Mouse (Mus musculus) MN1 (cell line): ENCODE data around the gene Pja2.
"Not testable (repeated sequence)": the region's sequence is repeated elsewhere in the genome, so short reads cannot be mapped to it uniquely, and the experiment has no call there.

Experiments used
- DNase-seq: peaks from one replicate; pipeline ENCODE4 v3.0.0-alpha.2; 2016; ENCODE audit warnings: low spot score

Pja2 gene

GRCm38 (mm10) chr17:64281368-64281767 lies 50.3 kb downstream of the Pja2 start:
- not testable (repeated sequence) for DNase-seq

DNA sequence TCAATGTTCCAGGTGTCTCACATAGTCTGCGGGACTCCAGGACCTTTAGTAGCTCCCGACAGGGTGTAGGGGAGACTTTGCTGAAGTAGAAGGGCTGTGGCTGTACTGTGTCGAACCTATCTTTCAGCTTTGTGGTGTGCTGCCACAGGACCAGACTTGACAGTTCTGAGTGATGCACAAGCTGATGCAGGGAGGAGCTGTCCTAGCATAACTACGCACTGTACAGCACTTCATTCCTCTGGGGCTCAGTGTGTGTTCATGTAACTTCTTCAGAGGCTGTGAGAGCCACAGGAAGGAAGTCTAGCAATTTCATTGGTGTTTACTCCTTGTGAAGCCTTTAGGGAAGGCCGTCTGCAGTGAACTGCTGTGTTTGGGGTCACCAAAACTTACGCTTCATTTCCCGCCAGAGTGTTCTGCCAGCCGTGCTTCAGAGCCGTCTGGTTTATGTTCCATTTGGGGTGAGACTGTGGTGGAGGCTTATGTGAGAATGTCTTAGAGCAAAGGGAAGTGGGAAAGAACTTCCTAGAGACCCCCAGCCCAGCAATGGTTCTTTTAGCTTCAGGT lies 54.0 kb downstream of the Pja2 start:
- no peak for DNase-seq

- no peak for DNase-seq
These were observed 55.0 kb downstream of the Pja2 start for GRCm38 (mm10) chr17:64276666-64277065.

DNA sequence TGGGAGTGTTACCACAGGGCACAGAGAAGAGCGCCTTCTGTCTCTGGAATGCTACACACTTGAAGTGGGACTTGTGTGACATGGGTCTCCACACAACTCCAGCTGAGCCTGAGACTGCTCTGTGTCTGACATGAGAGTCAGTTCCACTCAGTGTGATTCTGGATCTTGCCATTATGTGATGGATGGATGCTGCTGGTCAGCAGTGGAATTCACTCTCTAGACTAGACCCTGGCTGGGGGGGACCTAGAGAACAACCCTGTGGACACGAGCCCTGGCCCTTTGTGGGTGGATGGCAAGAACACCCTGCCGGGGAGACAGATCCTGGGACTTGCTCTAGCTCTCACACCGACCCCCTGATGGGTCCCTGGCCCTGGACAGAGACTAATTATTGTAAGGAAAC lies 56.5 kb downstream of the Pja2 start:
- no peak for DNase-seq

GRCm38 (mm10) chr17:64274341-64275105 lies 57.2 kb downstream of the Pja2 start:
- DNase-seq = no peak

DNA sequence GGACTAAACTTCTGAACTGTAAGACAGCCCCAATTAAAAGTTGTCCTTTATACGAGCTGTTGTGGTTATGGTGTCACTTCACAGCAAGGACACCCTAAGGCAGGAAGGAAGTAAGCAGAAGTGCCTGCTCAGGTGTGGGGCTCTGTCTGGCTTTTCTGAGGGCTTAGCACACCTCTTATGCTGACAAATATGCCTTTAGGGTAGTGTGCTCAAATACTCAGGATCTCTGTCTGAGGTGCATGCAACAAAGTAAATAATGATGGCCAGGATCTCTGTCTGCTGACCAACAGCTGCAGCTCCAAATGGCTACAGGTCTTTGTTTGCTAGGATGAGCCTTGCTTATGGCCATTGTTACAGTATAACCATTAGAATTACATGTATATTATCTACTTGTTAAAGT lies 71.1 kb downstream of the Pja2 start:
- no peak for DNase-seq

GRCm38 (mm10) chr17:64248246-64248645 lies 83.5 kb downstream of the Pja2 start:
- DNase-seq = no peak

- no peak for DNase-seq
These were observed 88.8 kb downstream of the Pja2 start for GRCm38 (mm10) chr17:64242898-64243297.

DNA sequence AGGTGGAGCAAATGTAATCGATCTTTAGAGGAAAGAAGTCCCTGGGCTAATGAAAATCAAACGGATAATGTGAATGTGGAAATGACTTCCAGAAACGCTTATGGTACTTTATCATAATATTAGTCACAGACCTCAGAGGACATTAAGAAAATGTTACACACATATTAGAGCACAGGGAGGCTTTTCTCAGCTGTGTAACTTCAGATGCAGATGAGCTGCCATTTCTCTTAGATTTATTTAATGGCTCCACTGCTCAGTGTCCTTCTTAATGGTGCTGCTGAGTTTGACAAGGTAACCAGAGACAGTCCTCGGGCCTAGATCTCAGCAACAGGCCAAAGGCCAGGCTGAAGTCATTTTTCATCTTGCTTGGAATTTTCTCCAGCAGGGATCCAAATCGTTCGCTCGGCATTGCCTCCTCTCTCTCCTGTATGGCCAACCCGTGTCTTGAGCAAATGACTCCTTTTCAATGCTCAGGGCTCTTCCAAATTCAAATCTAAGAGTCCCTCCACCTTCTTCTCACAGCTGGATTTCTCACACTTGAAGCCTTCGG lies 89.3 kb downstream of the Pja2 start:
- peak; percentile 10 for DNase-seq

GRCm38 (mm10) chr17:64241544-64242292 lies 90.0 kb downstream of the Pja2 start:
- DNase-seq = peak; percentile 28

DNA sequence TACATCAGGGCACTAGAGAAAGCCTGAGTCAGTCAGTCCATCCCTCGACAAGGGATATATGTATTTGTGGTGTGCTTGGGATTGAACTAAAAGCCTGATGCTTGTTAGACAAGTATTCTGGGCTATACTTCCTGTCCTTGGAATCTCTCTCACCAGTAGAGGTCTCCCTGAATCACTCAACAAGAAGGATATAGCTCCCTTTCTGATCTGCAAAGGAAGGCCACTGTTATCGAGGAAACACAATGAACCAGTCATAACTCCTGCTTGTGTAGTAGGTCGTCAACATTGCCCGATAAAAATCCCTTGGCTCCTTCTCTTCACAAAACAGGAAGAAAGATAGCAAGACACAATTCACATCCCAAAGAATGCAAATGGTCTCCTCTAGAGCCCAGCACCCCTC lies 99.6 kb downstream of the Pja2 start:
- no peak for DNase-seq

GRCm38 (mm10) chr17:64231637-64232036 lies 100.1 kb downstream of the Pja2 start:
- DNase-seq = not testable (repeated sequence)

DNA sequence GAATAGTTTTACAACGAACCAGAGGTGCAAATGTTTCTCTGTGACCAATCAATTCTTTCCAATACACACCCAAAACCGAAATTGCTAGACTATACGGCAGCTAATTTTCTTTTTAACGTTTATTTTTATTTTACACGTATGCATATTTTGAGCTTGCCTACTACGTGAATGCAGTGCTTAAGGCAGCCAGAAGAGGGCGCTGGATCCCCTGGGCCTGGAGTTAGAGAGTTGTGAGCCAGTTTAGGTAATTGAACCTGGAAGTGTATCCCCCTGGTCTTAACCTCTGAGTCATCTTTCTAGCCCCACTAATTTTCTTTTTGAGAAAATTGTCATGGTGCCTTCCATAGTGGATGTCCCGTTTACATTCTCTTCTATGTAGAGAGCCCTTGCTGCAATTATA lies 100.5 kb downstream of the Pja2 start:
- no peak for DNase-seq
